Mouse (Mus musculus): ENCODE measurements around the gene Atn1.

Atn1 gene

GRCm38 (mm10) chr6:124767920-124768703, 11.8 kb upstream of the Atn1 start:
- DNase-seq, result peak; percentile 74 to 83

GRCm38 (mm10) chr6:124767536-124767919, 11.2 kb upstream of the Atn1 start:
- no peak for DNase-seq

- no peak for DNase-seq
Measured at GRCm38 (mm10) chr6:124765951-124766350, 9.6 kb upstream of the Atn1 start.

- peak; percentile 85 to 92 for DNase-seq
Measured at GRCm38 (mm10) chr6:124759259-124759658, 2.9 kb upstream of the Atn1 start.

GRCm38 (mm10) chr6:124758849-124759232, 2.5 kb upstream of the Atn1 start:
- DNase-seq, result peak; percentile 29 to 32

GRCm38 (mm10) chr6:124757909-124758848, 1.9 kb upstream of the Atn1 start:
- DNase-seq, result peak; percentile 79 to 83

GRCm38 (mm10) chr6:124757351-124757880, 1.1 kb upstream of the Atn1 start:
- peak; percentile 19 to 34 for DNase-seq

- DNase-seq, result peak; percentile 88 to 91
Measured at GRCm38 (mm10) chr6:124756652-124757350, 477 bp upstream of the Atn1 start.

- DNase-seq, result no peak
Measured at GRCm38 (mm10) chr6:124755306-124755705, 1.0 kb downstream of the Atn1 start.

- DNase-seq, result no peak
Measured at GRCm38 (mm10) chr6:124753861-124754260, 2.5 kb downstream of the Atn1 start.

GRCm38 (mm10) chr6:124750405-124750804, 5.9 kb downstream of the Atn1 start:
- DNase-seq, result no peak

- DNase-seq, result peak; percentile 30 to 39
Measured at GRCm38 (mm10) chr6:124746654-124747632, 9.4 kb downstream of the Atn1 start.

- DNase-seq, result no peak
Measured at GRCm38 (mm10) chr6:124746296-124746605, 10.1 kb downstream of the Atn1 start.

GRCm38 (mm10) chr6:124745490-124746295, 10.6 kb downstream of the Atn1 start:
- peak; percentile 97 for DNase-seq

- peak; percentile 73 to 74 for DNase-seq
Measured at GRCm38 (mm10) chr6:124744755-124745321, 11.5 kb downstream of the Atn1 start.

- DNase-seq, result peak in 1 of 2 experiments; percentile 28
Measured at GRCm38 (mm10) chr6:124743647-124744046, 12.7 kb downstream of the Atn1 start.

- peak; percentile 20 to 51 for DNase-seq
Measured at GRCm38 (mm10) chr6:124742839-124743514, 13.3 kb downstream of the Atn1 start.

- no peak for DNase-seq
Measured at GRCm38 (mm10) chr6:124741842-124742241, 14.5 kb downstream of the Atn1 start.

GRCm38 (mm10) chr6:124740888-124741761, 15.2 kb downstream of the Atn1 start, which contains the start of gene Grcc10:
TSS of gene Grcc10 (minus strand) at chr6:124741374.
- peak; percentile 88 to 89 for DNase-seq

Data from cerebellum, postnatal 25 days (tissue).